Mouse (Mus musculus) megakaryocyte, embryonic 14.5 days (primary cell): Measurements from ENCODE around the gene Rgs10.

Source experiments
- FLI1 ChIP-seq: IDR thresholded peaks from 2 replicates; pipeline ENCODE4 v1.6.1; 2012; ENCODE audit warnings: low read length, inconsistent platforms, mixed read lengths
- GATA1 ChIP-seq: IDR thresholded peaks from 3 replicates; pipeline ENCODE4 v1.6.1; 2012; ENCODE audit warnings: mixed read lengths, low read length, inconsistent platforms, borderline replicate concordance

DNA sequence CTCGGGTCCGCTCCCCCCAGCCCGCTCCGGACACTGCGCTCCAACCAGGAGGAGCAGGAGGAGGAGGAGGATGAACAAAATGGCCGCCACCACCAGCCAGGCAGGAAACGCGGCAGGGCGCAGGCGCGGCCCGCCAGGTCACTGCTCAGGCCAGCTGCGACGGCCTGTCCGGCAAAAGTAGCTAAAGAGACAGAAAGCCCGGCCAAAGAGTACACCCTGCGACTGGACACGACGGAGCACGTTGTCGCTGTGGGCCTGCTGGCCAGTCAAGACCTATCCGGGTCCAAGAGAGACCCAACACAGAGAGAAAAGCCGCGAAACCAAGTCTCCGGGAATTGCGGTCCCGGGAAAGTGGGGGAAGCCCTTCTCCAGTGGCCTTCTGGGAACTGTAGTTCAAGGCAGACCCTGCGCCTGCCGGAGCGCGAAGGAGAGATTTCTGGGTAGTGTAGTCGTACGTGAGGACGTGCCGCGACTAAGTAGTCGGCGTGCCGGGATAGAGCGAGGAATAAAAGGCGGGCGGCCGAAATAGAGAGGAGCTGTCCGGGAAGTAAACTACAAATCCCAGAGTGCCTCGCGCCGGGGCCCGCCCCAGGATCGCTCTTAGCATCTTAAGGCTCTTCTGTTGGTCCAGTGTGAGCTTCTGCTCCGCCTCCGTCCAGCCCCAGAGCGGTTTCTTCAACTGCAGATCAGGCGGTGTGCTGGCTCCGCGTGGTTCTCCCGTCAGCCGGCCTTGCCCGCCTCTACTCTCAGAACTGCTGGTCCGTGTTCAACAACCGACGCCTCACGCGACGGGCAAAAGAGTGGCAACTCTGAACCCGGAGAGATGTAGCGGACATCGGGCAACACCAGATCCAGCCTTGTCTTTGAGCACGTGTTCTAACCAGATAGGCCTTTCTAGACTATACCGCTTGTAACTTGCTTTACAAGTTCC, 43.0 kb upstream of the Rgs10 start, which contains the start of gene Tial1:
- TF ChIP-seq GATA1 (no peak), FLI1 (no peak)
